Mouse (Mus musculus): ENCODE data around the gene Gsdma2. TPM values are rescaled to one million over a fixed set of nuclear protein-coding genes. Genes with fewer than 3 reads are reported as not detected.

Gsdma2 gene
- polyA plus RNA-seq (2014; fragmentation: Illumina TruSeq; extraction: RNeasy Lipid Tissue Mini Kit (QIAGEN cat#74804); ENCODE audit: low read depth, low replicate concordance): not detected

GRCm38 (mm10) chr11:98646459-98646858 is at the start of gene Gsdma2:
Gene Gsdma2 (plus strand): TSS chr11:98646759.

GRCm38 (mm10) chr11:98597991-98598390 is 48.6 kb upstream of the Gsdma2 start, which contains the start of gene Lrrc3c:
Gene Lrrc3c (plus strand): TSS chr11:98598291.

GRCm38 (mm10) chr11:98625611-98626410 is 20.7 kb upstream of the Gsdma2 start, which contains the start of the genes Gm12355 and Gsdma3:
Gene Gm12355 (minus strand): TSS chr11:98625661.
Gene Gsdma3 (plus strand): TSS chr11:98626360.

GRCm38 (mm10) chr11:98664091-98664490 is 17.5 kb downstream of the Gsdma2 start, which contains the start of gene Gsdma:
Gene Gsdma (plus strand): TSS chr11:98664351.

GRCm38 (mm10) chr11:98681786-98682745 is 35.5 kb downstream of the Gsdma2 start, which contains the start of gene Psmd3:
Gene Psmd3 (plus strand): TSS chr11:98682554.

GRCm38 (mm10) chr11:98701213-98701670 is 54.7 kb downstream of the Gsdma2 start, which contains the start of gene Csf3:
Gene Csf3 (plus strand): TSS chr11:98701263.

Other genes with a start within 250 kb of the Gsdma2 start
- gene Pgap3, start 246.3 kb upstream of the Gsdma2 start, polyA plus RNA-seq (2014; fragmentation: Illumina TruSeq; extraction: RNeasy Lipid Tissue Mini Kit (QIAGEN cat#74804); ENCODE audit: low read depth, low replicate concordance): 10.7 TPM
- gene Erbb2, start 234.3 kb upstream of the Gsdma2 start, polyA plus RNA-seq (2014; fragmentation: Illumina TruSeq; extraction: RNeasy Lipid Tissue Mini Kit (QIAGEN cat#74804); ENCODE audit: low read depth, low replicate concordance): 5.2 TPM
- gene Mien1, start 207.8 kb upstream of the Gsdma2 start, polyA plus RNA-seq (2014; fragmentation: Illumina TruSeq; extraction: RNeasy Lipid Tissue Mini Kit (QIAGEN cat#74804); ENCODE audit: low read depth, low replicate concordance): 87.1 TPM
- not detected for gene Grb7, start 200.4 kb upstream of the Gsdma2 start, polyA plus RNA-seq (2014; fragmentation: Illumina TruSeq; extraction: RNeasy Lipid Tissue Mini Kit (QIAGEN cat#74804); ENCODE audit: low read depth, low replicate concordance)
- gene Ikzf3, start 100.7 kb upstream of the Gsdma2 start, polyA plus RNA-seq (2014; fragmentation: Illumina TruSeq; extraction: RNeasy Lipid Tissue Mini Kit (QIAGEN cat#74804); ENCODE audit: low read depth, low replicate concordance): 0.24 TPM
- gene Zpbp2, start 95.7 kb upstream of the Gsdma2 start, polyA plus RNA-seq (2014; fragmentation: Illumina TruSeq; extraction: RNeasy Lipid Tissue Mini Kit (QIAGEN cat#74804); ENCODE audit: low read depth, low replicate concordance): not detected
- 55.4 TPM for gene Ormdl3, start 59.4 kb upstream of the Gsdma2 start, polyA plus RNA-seq (2014; fragmentation: Illumina TruSeq; extraction: RNeasy Lipid Tissue Mini Kit (QIAGEN cat#74804); ENCODE audit: low read depth, low replicate concordance)
- gene Lrrc3c, start 48.5 kb upstream of the Gsdma2 start, polyA plus RNA-seq (2014; fragmentation: Illumina TruSeq; extraction: RNeasy Lipid Tissue Mini Kit (QIAGEN cat#74804); ENCODE audit: low read depth, low replicate concordance): not detected
- gene Gm12355, start 21.1 kb upstream of the Gsdma2 start, polyA plus RNA-seq (2014; fragmentation: Illumina TruSeq; extraction: RNeasy Lipid Tissue Mini Kit (QIAGEN cat#74804); ENCODE audit: low read depth, low replicate concordance): not detected
- gene Gsdma3, start 20.4 kb upstream of the Gsdma2 start, polyA plus RNA-seq (2014; fragmentation: Illumina TruSeq; extraction: RNeasy Lipid Tissue Mini Kit (QIAGEN cat#74804); ENCODE audit: low read depth, low replicate concordance): not detected
- not detected for gene Gsdma, start 17.6 kb downstream of the Gsdma2 start, polyA plus RNA-seq (2014; fragmentation: Illumina TruSeq; extraction: RNeasy Lipid Tissue Mini Kit (QIAGEN cat#74804); ENCODE audit: low read depth, low replicate concordance)
- 106 TPM for gene Psmd3, start 35.8 kb downstream of the Gsdma2 start, polyA plus RNA-seq (2014; fragmentation: Illumina TruSeq; extraction: RNeasy Lipid Tissue Mini Kit (QIAGEN cat#74804); ENCODE audit: low read depth, low replicate concordance)
- gene Csf3, start 54.5 kb downstream of the Gsdma2 start, polyA plus RNA-seq (2014; fragmentation: Illumina TruSeq; extraction: RNeasy Lipid Tissue Mini Kit (QIAGEN cat#74804); ENCODE audit: low read depth, low replicate concordance): not detected
- gene Med24, start 82.7 kb downstream of the Gsdma2 start, polyA plus RNA-seq (2014; fragmentation: Illumina TruSeq; extraction: RNeasy Lipid Tissue Mini Kit (QIAGEN cat#74804); ENCODE audit: low read depth, low replicate concordance): 37.3 TPM
- gene Thra, start 93.9 kb downstream of the Gsdma2 start, polyA plus RNA-seq (2014; fragmentation: Illumina TruSeq; extraction: RNeasy Lipid Tissue Mini Kit (QIAGEN cat#74804); ENCODE audit: low read depth, low replicate concordance): 99.6 TPM
- gene Nr1d1, start 128.6 kb downstream of the Gsdma2 start, polyA plus RNA-seq (2014; fragmentation: Illumina TruSeq; extraction: RNeasy Lipid Tissue Mini Kit (QIAGEN cat#74804); ENCODE audit: low read depth, low replicate concordance): 43.3 TPM
- gene Msl1, start 148.8 kb downstream of the Gsdma2 start, polyA plus RNA-seq (2014; fragmentation: Illumina TruSeq; extraction: RNeasy Lipid Tissue Mini Kit (QIAGEN cat#74804); ENCODE audit: low read depth, low replicate concordance): 72.5 TPM
- gene Casc3, start 158.1 kb downstream of the Gsdma2 start, polyA plus RNA-seq (2014; fragmentation: Illumina TruSeq; extraction: RNeasy Lipid Tissue Mini Kit (QIAGEN cat#74804); ENCODE audit: low read depth, low replicate concordance): 20.0 TPM
- gene Rapgefl1, start 190.0 kb downstream of the Gsdma2 start, polyA plus RNA-seq (2014; fragmentation: Illumina TruSeq; extraction: RNeasy Lipid Tissue Mini Kit (QIAGEN cat#74804); ENCODE audit: low read depth, low replicate concordance): 2.1 TPM
- gene Wipf2, start 216.9 kb downstream of the Gsdma2 start, polyA plus RNA-seq (2014; fragmentation: Illumina TruSeq; extraction: RNeasy Lipid Tissue Mini Kit (QIAGEN cat#74804); ENCODE audit: low read depth, low replicate concordance): 5.2 TPM

All from heart, adult 10 weeks (tissue).